Mouse (Mus musculus) MEL (cell line): Measurements from ENCODE around the gene Zfp652. TPM values are rescaled to one million over a fixed set of nuclear protein-coding genes. Genes with fewer than 3 reads are reported as not detected.
A peak's percentile ranks its signal among the peaks of the same experiment; 100 is the strongest.

Source experiments
- DNase-seq: peaks from one replicate; pipeline ENCODE4 v3.0.0; 2011; ENCODE audit warnings: low read depth, low spot score
- H3K27ac ChIP-seq: 2 replicates; pipeline ENCODE4 v1.5.1; 2012; ENCODE audit warnings: low read depth, mild to moderate bottlenecking, control low read depth, low read length, moderate library complexity; ENCODE audit not compliant: control insufficient read depth
- H3K27me3 ChIP-seq, 2 experiments: fragments of 150-350 bp in 1 of 2; sonication (generic) in 1 of 2; 2 replicates each; pipeline ENCODE4 v1.6.1; 2012; ENCODE audit warnings: low read length in 2 of 2, mild to moderate bottlenecking in 2 of 2, improper control_type of control experiment in 1 of 2, moderate library complexity in 1 of 2; ENCODE audit not compliant: insufficient read depth in 2 of 2, control insufficient read depth in 1 of 2
- H3K36me3 ChIP-seq, 2 experiments: 2 replicates each; pipeline ENCODE4 v1.6.1; 2012 to 2014; ENCODE audit warnings: low read length in 2 of 2, improper control_type of control experiment in 1 of 2, inconsistent platforms in 1 of 2, mild to moderate bottlenecking in 1 of 2; ENCODE audit not compliant: insufficient read depth in 2 of 2, control insufficient read depth in 1 of 2
- H3K4me1 ChIP-seq, 2 experiments: fragments of 150-350 bp in 1 of 2; sonication (generic) in 1 of 2; 2 replicates each; pipeline ENCODE4 v1.6.1; 2012; ENCODE audit warnings: low read length in 2 of 2, improper control_type of control experiment in 1 of 2, mild to moderate bottlenecking in 1 of 2; ENCODE audit not compliant: insufficient read depth in 2 of 2, control insufficient read depth in 1 of 2
- H3K4me3 ChIP-seq, 2 experiments: fragments of 150-350 bp in 1 of 2; sonication (generic) in 1 of 2; 2 replicates each; pipeline ENCODE4 v1.5.1; 2012; ENCODE audit warnings: low read depth in 2 of 2, low read length in 2 of 2, mild to moderate bottlenecking in 2 of 2, moderate library complexity in 2 of 2, control low read depth in 1 of 2, improper control_type of control experiment in 1 of 2; ENCODE audit not compliant: control insufficient read depth in 1 of 2, insufficient read depth in 1 of 2
- H3K79me2 ChIP-seq: 2 replicates; pipeline ENCODE4 v1.6.1; 2012; ENCODE audit warnings: mild to moderate bottlenecking, low read length, moderate library complexity; ENCODE audit not compliant: control insufficient read depth, poor library complexity, insufficient read depth
- H3K9ac ChIP-seq: 2 replicates; pipeline ENCODE4 v1.6.1; 2012; ENCODE audit warnings: low read depth, mild to moderate bottlenecking, control low read depth, low read length, moderate library complexity; ENCODE audit not compliant: control insufficient read depth, poor library complexity, severe bottlenecking
- H3K9me3 ChIP-seq: fragments of 150-350 bp; sonication (generic); replicated peaks from 2 replicates; pipeline ENCODE4 v1.6.1; 2012; ENCODE audit warnings: mild to moderate bottlenecking, low read length, improper control_type of control experiment, moderate library complexity; ENCODE audit not compliant: insufficient read depth
- BHLHE40 ChIP-seq: IDR thresholded peaks from 2 replicates; pipeline ENCODE4 v1.6.1; 2012; ENCODE audit warnings: low read depth, mild to moderate bottlenecking, inconsistent platforms, low read length, improper control_type of control experiment, borderline replicate concordance
- CTCF ChIP-seq, 3 experiments: IDR thresholded peaks in 2 of 3; conservative IDR thresholded peaks in 1 of 3; 2 replicates each; pipeline ENCODE4 v1.5.1; 2011 to 2012; ENCODE audit warnings: low read length in 3 of 3, low read depth in 2 of 3, mild to moderate bottlenecking in 2 of 3, improper control_type of control experiment in 1 of 3, inconsistent platforms in 1 of 3, mixed read lengths in 1 of 3, moderate library complexity in 1 of 3; ENCODE audit not compliant: control insufficient read depth in 1 of 3, insufficient read depth in 1 of 3, poor library complexity in 1 of 3, severe bottlenecking in 1 of 3
- EP300 ChIP-seq, 2 experiments: IDR thresholded peaks; 2 replicates each; pipeline ENCODE4 v1.6.1; 2011; ENCODE audit warnings: improper control_type of control experiment in 2 of 2, low read length in 2 of 2, low read depth in 1 of 2, mild to moderate bottlenecking in 1 of 2
- ETS1 ChIP-seq: IDR thresholded peaks from 2 replicates; pipeline ENCODE4 v1.6.1; 2012; ENCODE audit warnings: low read depth, mild to moderate bottlenecking, inconsistent platforms, low read length, improper control_type of control experiment, moderate library complexity
- GATA1 ChIP-seq: IDR thresholded peaks from 2 replicates; pipeline ENCODE4 v1.6.1; 2011; ENCODE audit warnings: low read depth, low read length, improper control_type of control experiment
- KAT2A ChIP-seq: conservative IDR thresholded peaks from 2 replicates; pipeline ENCODE4 v1.6.1; 2012; ENCODE audit warnings: low read depth, low read length, improper control_type of control experiment, inconsistent platforms
- MAX ChIP-seq: IDR thresholded peaks from 2 replicates; pipeline ENCODE4 v1.6.1; 2011; ENCODE audit warnings: low read length, improper control_type of control experiment
- MXI1 ChIP-seq: IDR thresholded peaks from 2 replicates; pipeline ENCODE4 v1.6.1; 2011; ENCODE audit warnings: mild to moderate bottlenecking, low read depth, low read length, improper control_type of control experiment
- MYB ChIP-seq: IDR thresholded peaks from 2 replicates; pipeline ENCODE4 v1.6.1; 2011; ENCODE audit warnings: mild to moderate bottlenecking, low read depth, low read length, improper control_type of control experiment
- MYC ChIP-seq: IDR thresholded peaks from 2 replicates; pipeline ENCODE4 v1.6.1; 2011; ENCODE audit warnings: low read depth, mild to moderate bottlenecking, low read length, improper control_type of control experiment, moderate library complexity
- POLR2AphosphoS2 ChIP-seq: IDR thresholded peaks from 2 replicates; pipeline ENCODE4 v1.6.1; 2011; ENCODE audit warnings: low read length, improper control_type of control experiment
- RAD21 ChIP-seq: IDR thresholded peaks from 2 replicates; pipeline ENCODE4 v1.6.1; 2011; ENCODE audit warnings: mild to moderate bottlenecking, low read depth, low read length, improper control_type of control experiment
- RCOR1 ChIP-seq: IDR thresholded peaks from 2 replicates; pipeline ENCODE4 v1.6.1; 2012; ENCODE audit warnings: low read depth, mild to moderate bottlenecking, inconsistent platforms, low read length, improper control_type of control experiment
- SIN3A ChIP-seq: IDR thresholded peaks from 2 replicates; pipeline ENCODE4 v1.6.1; 2012; ENCODE audit warnings: low read length, improper control_type of control experiment, inconsistent platforms
- TAL1 ChIP-seq: IDR thresholded peaks from 2 replicates; pipeline ENCODE4 v1.6.1; 2012; ENCODE audit warnings: mild to moderate bottlenecking, inconsistent platforms, low read length, moderate library complexity, mixed read lengths
- TBP ChIP-seq: IDR thresholded peaks from 2 replicates; pipeline ENCODE4 v1.8.0; 2011; ENCODE audit warnings: low read depth, low read length, improper control_type of control experiment
- TCF12 ChIP-seq: IDR thresholded peaks from 2 replicates; pipeline ENCODE4 v1.6.1; 2014; ENCODE audit warnings: low read depth, mild to moderate bottlenecking, inconsistent platforms, low read length, improper control_type of control experiment, moderate library complexity
- USF1 ChIP-seq: IDR thresholded peaks from 2 replicates; pipeline ENCODE4 v1.6.1; 2014; ENCODE audit warnings: low read depth, mild to moderate bottlenecking, inconsistent platforms, low read length, improper control_type of control experiment, moderate library complexity
- USF2 ChIP-seq, 2 experiments: IDR thresholded peaks; 2 replicates each; pipeline ENCODE4 v1.6.1; 2011 to 2012; ENCODE audit warnings: improper control_type of control experiment in 2 of 2, low read length in 2 of 2, borderline replicate concordance in 1 of 2, inconsistent platforms in 1 of 2, low read depth in 1 of 2, mild to moderate bottlenecking in 1 of 2; ENCODE audit not compliant: insufficient read depth in 1 of 2
- ZC3H11A ChIP-seq: IDR thresholded peaks from 2 replicates; pipeline ENCODE4 v1.6.1; 2012; ENCODE audit warnings: low read depth, mild to moderate bottlenecking, inconsistent platforms, low read length, improper control_type of control experiment
- ZKSCAN1 ChIP-seq: IDR thresholded peaks from 2 replicates; pipeline ENCODE4 v1.6.1; 2012; ENCODE audit warnings: low read depth, mild to moderate bottlenecking, inconsistent platforms, low read length, improper control_type of control experiment, moderate library complexity
- ZMIZ1 ChIP-seq: IDR thresholded peaks from 2 replicates; pipeline ENCODE4 v1.6.1; 2012; ENCODE audit warnings: low read depth, mild to moderate bottlenecking, inconsistent platforms, low read length, improper control_type of control experiment, moderate library complexity
- polyA plus RNA-seq, 2 experiments: library from polyadenylated mRNA; stranded (reverse) in 1 of 2; unstranded in 1 of 2; fragments of >175 nt in 1 of 2; fragments of >200 nt in 1 of 2; gene quantifications; 2 replicates each; pipeline versions ENCODE4 v1.2.1 to v1.2.4; 2012; ENCODE audit warnings: low replicate concordance in 2 of 2, low read depth in 1 of 2; ENCODE audit not compliant: insufficient read length in 2 of 2, insufficient read depth in 1 of 2, missing spikeins in 1 of 2
- total RNA-seq: library from RNA; depleted of rRNA; stranded (reverse); fragments of 300-350 nt; gene quantifications from 2 replicates; pipeline ENCODE4 v1.2.3, GENCODE M21; 2012

The Zfp652 gene
- total and polyA plus RNA-seq, 3 experiments = 19.3 to 38.5 (median 31.8) TPM

- no peak overlapping the region for H3K9ac ChIP-seq
- H3K27ac ChIP-seq = peak overlapping the region; percentile 25
- no peak for TF ChIP-seq MYC
- peak; percentile 54 to 56 for TF ChIP-seq EP300 (IDR thresholded peaks at IDR 0.05; ENCODE audit: low read depth in 1 of 2, low read length in 2 of 2)
- TF ChIP-seq ZMIZ1 = no peak
- TF ChIP-seq RAD21 = no peak
- peak; percentile 49; the same call in 1 of the 2 replicates for TF ChIP-seq TBP
- peak; percentile 57 for TF ChIP-seq MAX
- peak; percentile 87 for TF ChIP-seq USF1
- peak in 1 of 2 experiments; percentile 51; a peak in 1 of 4 replicates for TF ChIP-seq USF2 (IDR thresholded peaks at IDR 0.05; ENCODE audit: borderline replicate concordance in 1 of 2, insufficient read depth in 1 of 2, low read depth in 1 of 2, low read length in 2 of 2)
- TF ChIP-seq MYB = no peak
- no peak for TF ChIP-seq CTCF (IDR thresholded peaks at IDR 0.05 in 2 of 3, conservative IDR thresholded peaks at IDR 0.05 in 1 of 3; ENCODE audit: control insufficient read depth in 1 of 3, insufficient read depth in 1 of 3, low read depth in 2 of 3, low read length in 3 of 3, poor library complexity in 1 of 3, severe bottlenecking in 1 of 3)
- peak; percentile 42 for TF ChIP-seq SIN3A
- TF ChIP-seq POLR2AphosphoS2 = peak; percentile 65
- no peak for TF ChIP-seq TAL1
- peak; percentile 78 for TF ChIP-seq BHLHE40
- no peak for TF ChIP-seq KAT2A
- peak; percentile 52; the same call in 1 of the 2 replicates for TF ChIP-seq ETS1
- peak; percentile 18; the same call in 1 of the 2 replicates for TF ChIP-seq TCF12
- peak; percentile 53 for TF ChIP-seq MXI1
- TF ChIP-seq ZC3H11A = no peak
- peak; percentile 89 for TF ChIP-seq GATA1
- no peak for TF ChIP-seq RCOR1
- TF ChIP-seq ZKSCAN1 = peak; percentile 98
- TF ChIP-seq, all 39 proteins: peak for 13
Measured at GRCm38 (mm10) chr11:95792950-95793509, 80.6 kb downstream of the Zfp652 start.

More at GRCm38 (mm10) chr11:95792950-95793509, 80.6 kb downstream of the Zfp652 start:
- peaks cover 5 to 10% of the 10 kb centered on the region in 2 experiments; a peak in 3 of 4 replicates for H3K4me1 ChIP-seq
- DNase-seq = peak; percentile 81
- H3K36me3 ChIP-seq = peaks cover 0 to 8% of the 10 kb centered on the region in 2 experiments; a peak in 3 of 4 replicates
- H3K79me2 ChIP-seq = no peaks in the 10 kb centered on the region
- H3K4me3 ChIP-seq = no peak overlapping the region
- no peaks in the 10 kb centered on the region for H3K27me3 ChIP-seq
- no peaks in the 10 kb centered on the region for H3K9me3 ChIP-seq
